Comparison of ENCODE assay signal across 17 mouse cellular contexts in genomic region chr12:53112276-53112675, GRCm38 (mm10).
"Had no signal": no experiment of that assay in that cellular context is flagged by ENCODE, and none has a peak within 500 bp of the region (broad histone marks: within the 10 kb centered on the region; RNA-seq: fewer than 3 reads in every experiment).

No protein-coding gene starts in this region.

- H3K4me1 ChIP-seq: limb, embryonic 12.5 days; limb, embryonic 15.5 days; midbrain, embryonic 12.5 days had no signal

- H3K9ac ChIP-seq: limb, embryonic 12.5 days; limb, embryonic 15.5 days; liver, embryonic 14.5 days; liver, postnatal 0 days; lung, embryonic 14.5 days; midbrain, embryonic 12.5 days had no signal

- ATAC-seq: liver, postnatal 0 days; lung, postnatal 0 days had no signal

- H3K27ac ChIP-seq: kidney, postnatal 0 days; limb, embryonic 12.5 days; limb, embryonic 15.5 days; liver, embryonic 14.5 days; macrophage; midbrain, embryonic 12.5 days had no signal

- H3K27me3 ChIP-seq: limb, embryonic 12.5 days; limb, embryonic 15.5 days; midbrain, embryonic 12.5 days had no signal

- H3K4me3 ChIP-seq: limb, embryonic 12.5 days; limb, embryonic 15.5 days; midbrain, embryonic 12.5 days had no signal

- DNase-seq: kidney, adult 2 months; kidney, postnatal 25 days; left cerebral cortex, postnatal 4 days; liver, postnatal 0 days; lung, embryonic 14.5 days; right cerebral cortex, postnatal 25 days; spleen, adult 18-20 months; thymus, adult 18-20 months; thymus, postnatal 36 days had no signal

- H3K36me3 ChIP-seq: limb, embryonic 12.5 days; limb, embryonic 15.5 days; midbrain, embryonic 12.5 days had no signal

- H3K9me3 ChIP-seq: limb, embryonic 12.5 days; limb, embryonic 15.5 days; midbrain, embryonic 12.5 days had no signal

- H3K4me2 ChIP-seq: limb, embryonic 12.5 days; limb, embryonic 15.5 days; liver, embryonic 11.5 days; lung, embryonic 14.5 days; midbrain, embryonic 12.5 days had no signal
